Mouse (Mus musculus): Measurements from ENCODE around the gene Catsperg2.
"Not testable (repeated sequence)": the region's sequence is repeated elsewhere in the genome, so short reads cannot be mapped to it uniquely, and the experiment has no call there.

DNA sequence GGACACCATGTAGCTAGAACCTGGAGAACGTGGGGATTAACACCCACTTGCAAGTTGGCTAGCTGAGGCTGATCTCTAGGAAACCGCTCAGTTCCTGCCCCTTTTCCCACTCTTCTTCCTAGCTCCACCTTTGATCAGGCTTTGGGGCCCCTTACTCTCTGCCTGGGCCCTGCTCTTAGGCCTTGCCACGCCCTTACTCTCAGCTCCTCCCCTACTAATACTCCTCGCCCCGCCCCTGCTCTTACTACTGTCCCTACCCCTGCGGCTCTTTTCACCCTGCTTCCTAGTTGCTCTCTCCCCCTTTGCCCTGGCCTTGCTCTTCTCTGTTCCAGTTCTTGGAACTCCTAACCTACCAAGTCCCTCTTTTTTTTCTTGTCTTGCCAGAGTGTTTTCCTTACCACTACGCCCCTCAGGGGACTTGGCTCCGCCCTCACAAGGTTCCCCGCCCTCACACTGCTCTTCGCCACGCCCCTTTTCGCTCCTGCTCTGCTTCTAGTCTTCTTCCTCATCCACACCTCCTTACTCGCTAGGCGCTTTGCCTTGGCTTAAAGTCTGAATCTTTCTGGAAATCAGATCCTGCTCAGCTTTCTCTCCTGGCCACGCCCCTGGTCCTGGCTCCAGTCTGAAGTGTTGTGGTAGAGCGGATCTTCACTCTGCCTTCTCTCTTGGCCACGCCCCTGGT is 1.2 kb downstream of the Catsperg2 start:
- not testable (repeated sequence) for TF ChIP-seq EP300, CTCF (IDR thresholded peaks at IDR 0.05; ENCODE audit: low read depth)

Measured in liver, embryonic 14.5 days (tissue).